Mouse (Mus musculus) limb, embryonic 15.5 days (tissue): Measurements from ENCODE around the gene 4930519P11Rik. TPM values are rescaled to one million over a fixed set of nuclear protein-coding genes. Genes with fewer than 3 reads are reported as not detected.

Source experiments
- ATAC-seq: fragments of 200-750 bp; cut with Nextera tagmentation; 2 replicates; pipeline ENCODE4 v1.8.0; 2017; ENCODE audit warnings: low read depth, moderate TSS enrichment; ENCODE audit not compliant: insufficient number of reproducible peaks, low FRiP score, low TSS enrichment
- H3K27ac ChIP-seq: fragments of 300-500 bp; sonication (generic); 2 replicates; pipeline ENCODE4 v1.5.1; 2015; ENCODE audit warnings: moderate library complexity, mild to moderate bottlenecking, inconsistent platforms
- H3K27me3 ChIP-seq: fragments of 300-500 bp; sonication (generic); 2 replicates; pipeline ENCODE4 v1.6.1; 2015; ENCODE audit warnings: inconsistent platforms
- H3K36me3 ChIP-seq: fragments of 300-500 bp; sonication (generic); 2 replicates; pipeline ENCODE4 v1.6.1; 2015; ENCODE audit warnings: inconsistent platforms
- H3K4me1 ChIP-seq: fragments of 300-500 bp; sonication (generic); 2 replicates; pipeline ENCODE4 v1.6.1; 2015; ENCODE audit warnings: inconsistent platforms
- H3K4me2 ChIP-seq: fragments of 300-500 bp; sonication (generic); 2 replicates; pipeline ENCODE4 v1.6.1; 2015; ENCODE audit warnings: mild to moderate bottlenecking, inconsistent platforms
- H3K4me3 ChIP-seq: fragments of 300-500 bp; sonication (generic); 2 replicates; pipeline ENCODE4 v1.5.1; 2015; ENCODE audit warnings: mild to moderate bottlenecking, inconsistent platforms
- H3K9ac ChIP-seq: fragments of 300-500 bp; sonication (generic); 2 replicates; pipeline ENCODE4 v1.6.1; 2015; ENCODE audit warnings: inconsistent platforms
- H3K9me3 ChIP-seq: fragments of 300-500 bp; sonication (generic); 2 replicates; pipeline ENCODE4 v1.6.1; 2016; ENCODE audit warnings: inconsistent platforms
- WGBS: fragments of 180-500 bp; shearing (Covaris S2); methylation state at CpG from one replicate; pipeline ENCODE4 v1.1.7; 2015; 5-methylcytosine and 5-hydroxymethylcytosine counted together
- polyA plus RNA-seq: library from polyadenylated mRNA; unstranded; fragments of >200 nt; fragmentation: Nextera tagmentation; extraction: Ambion mirVana; gene quantifications from 2 replicates; pipeline ENCODE4 v1.2.1, GENCODE M21; 2015

Gene 4930519P11Rik
- polyA plus RNA-seq, 1 experiment from 2014 or later: 0.67 TPM

- no peak overlapping the region for H3K9ac ChIP-seq
- H3K4me2 ChIP-seq: no peak overlapping the region
- H3K4me3 ChIP-seq: no peak overlapping the region
- no peak for ATAC-seq
- H3K9me3 ChIP-seq: no peaks in the 10 kb centered on the region
- H3K36me3 ChIP-seq: peaks cover 29% of the 10 kb centered on the region
- H3K4me1 ChIP-seq: peaks cover 62% of the 10 kb centered on the region
- H3K27ac ChIP-seq: 0 out of 2 replicates have a peak overlapping the region, but pooled peaks have one; percentile 57
- 68% methylated on average over 3 of the region's 3 CpGs for WGBS
- H3K27me3 ChIP-seq: no peaks in the 10 kb centered on the region
Observed at GRCm38 (mm10) chr2:154565562-154565961, 47.7 kb downstream of the 4930519P11Rik start.

GRCm38 (mm10) chr2:154563612-154564170, 49.5 kb downstream of the 4930519P11Rik start:
- H3K27ac ChIP-seq: peak overlapping the region; percentile 34; the same call in 1 of the 2 replicates
- no peaks in the 10 kb centered on the region for H3K9me3 ChIP-seq
- 79% methylated on average over 22 of the region's 22 CpGs for WGBS
- no peak overlapping the region for H3K4me3 ChIP-seq
- no peak overlapping the region for H3K9ac ChIP-seq
- peaks cover 62% of the 10 kb centered on the region for H3K4me1 ChIP-seq
- ATAC-seq: no peak
- H3K4me2 ChIP-seq: no peak overlapping the region
- H3K27me3 ChIP-seq: no peaks in the 10 kb centered on the region
- H3K36me3 ChIP-seq: peaks cover 32% of the 10 kb centered on the region

Other genes with a start within 250 kb of the 4930519P11Rik start
- gene Cdk5rap1, start 240.4 kb downstream of the 4930519P11Rik start, polyA plus RNA-seq: 15.9 and 18.1 TPM in 2 replicates
- gene Snta1, start 205.3 kb downstream of the 4930519P11Rik start, polyA plus RNA-seq: 10.2 and 14.5 TPM in 2 replicates
- gene Cbfa2t2, start 177.0 kb downstream of the 4930519P11Rik start, polyA plus RNA-seq: 37.7 and 41.3 TPM in 2 replicates
- gene 1700003F12Rik, start 66.4 kb downstream of the 4930519P11Rik start, polyA plus RNA-seq: 0.67 and 0.71 TPM in 2 replicates
- gene Actl10, start 61.7 kb downstream of the 4930519P11Rik start, polyA plus RNA-seq: 0.19 and 0.37 TPM in 2 replicates
- 3.7 and 4.0 TPM in 2 replicates for gene Necab3, start 54.5 kb downstream of the 4930519P11Rik start, polyA plus RNA-seq
- gene E2f1, start 43.5 kb downstream of the 4930519P11Rik start, polyA plus RNA-seq: 18.3 and 23.1 TPM in 2 replicates
- 30.8 and 32.3 TPM in 2 replicates for gene Pxmp4, start 9.7 kb downstream of the 4930519P11Rik start, polyA plus RNA-seq
- 1.2 and 1.5 TPM in 2 replicates for gene Zfp341, start 140 bp downstream of the 4930519P11Rik start, polyA plus RNA-seq
- 31.6 and 36.9 TPM in 2 replicates for gene Chmp4b, start 38.3 kb upstream of the 4930519P11Rik start, polyA plus RNA-seq
- not detected in 2 replicates for gene Gm14214, start 156.6 kb upstream of the 4930519P11Rik start, polyA plus RNA-seq
- gene Raly, start 177.7 kb upstream of the 4930519P11Rik start, polyA plus RNA-seq: 40.2 and 53.6 TPM in 2 replicates
- gene a, start 178.0 kb upstream of the 4930519P11Rik start, polyA plus RNA-seq: 16.4 and 21.4 TPM in 2 replicates